Mouse (Mus musculus) megakaryocyte, embryonic 14.5 days (primary cell): ENCODE data around the gene Kif14. TPM values are rescaled to one million over a fixed set of nuclear protein-coding genes. Genes with fewer than 3 reads are reported as not detected.

Experiments used
- H3K27me3 ChIP-seq: replicated peaks from 2 replicates; pipeline ENCODE3; 2012; ENCODE audit warnings: inconsistent platforms
- H3K36me3 ChIP-seq: replicated peaks from 2 replicates; pipeline ENCODE3; 2012; ENCODE audit warnings: low read length, inconsistent platforms, mixed read lengths
- H3K4me1 ChIP-seq: 2 replicates; pipeline ENCODE4 v1.6.1; 2012; ENCODE audit warnings: inconsistent platforms
- H3K4me3 ChIP-seq: replicated peaks from 2 replicates; pipeline ENCODE3; 2012; ENCODE audit warnings: moderate library complexity, mild to moderate bottlenecking, inconsistent platforms
- H3K9me3 ChIP-seq: 2 replicates; pipeline ENCODE4 v1.6.1; 2012; ENCODE audit warnings: inconsistent platforms
- FLI1 ChIP-seq: IDR thresholded peaks from 2 replicates; pipeline ENCODE4 v1.6.1; 2012; ENCODE audit warnings: low read length, inconsistent platforms, mixed read lengths
- GATA1 ChIP-seq: IDR thresholded peaks from 3 replicates; pipeline ENCODE4 v1.6.1; 2012; ENCODE audit warnings: mixed read lengths, low read length, inconsistent platforms, borderline replicate concordance
- polyA plus RNA-seq: library from polyadenylated mRNA; stranded (reverse); fragments of >175 nt; gene quantifications from 2 replicates; pipeline ENCODE4 v1.2.3, GENCODE M21; 2012; ENCODE audit warnings: low replicate concordance; ENCODE audit not compliant: insufficient read depth

Gene Kif14
- polyA plus RNA-seq = 0.32 and 0.73 TPM in 2 replicates

GRCm38 (mm10) chr1:136466143-136466811, at the start of gene Kif14:
Gene Kif14 (plus strand): TSS chr1:136466343.
- Histone ChIP-seq H3K36me3 (peaks cover 28% of the 10 kb centered on the region), H3K9me3 (no peaks in the 10 kb centered on the region), H3K4me1 (peaks cover 41% of the 10 kb centered on the region), H3K4me3 (peak within 1 kb of the TSS; percentile 95), H3K27me3 (no peaks in the 10 kb centered on the region)
- no peak; the same call in 1 of the 2 replicates for TF ChIP-seq FLI1
- TF ChIP-seq GATA1 = no peak

- Histone ChIP-seq H3K27me3 (peaks cover 3% of the 10 kb centered on the region), H3K4me3 (no peak overlapping the region), H3K9me3 (no peaks in the 10 kb centered on the region), H3K36me3 (peaks cover 3% of the 10 kb centered on the region), H3K4me1 (peaks cover 5% of the 10 kb centered on the region)
- TF ChIP-seq GATA1 = no peak
- no peak for TF ChIP-seq FLI1
Observed at GRCm38 (mm10) chr1:136418393-136418792, 47.8 kb upstream of the Kif14 start.

GRCm38 (mm10) chr1:136427166-136427969, 38.8 kb upstream of the Kif14 start:
- Histone ChIP-seq H3K4me1 (peaks cover 23% of the 10 kb centered on the region), H3K27me3 (peaks cover 5% of the 10 kb centered on the region), H3K4me3 (no peak overlapping the region), H3K9me3 (no peaks in the 10 kb centered on the region), H3K36me3 (peaks cover 4% of the 10 kb centered on the region)
- no peak for TF ChIP-seq FLI1
- TF ChIP-seq GATA1 = no peak

GRCm38 (mm10) chr1:136428981-136429380, 37.2 kb upstream of the Kif14 start:
- peaks cover 6% of the 10 kb centered on the region for H3K36me3 ChIP-seq
- no peak for TF ChIP-seq GATA1
- no peak for TF ChIP-seq FLI1
- no peak overlapping the region for H3K4me3 ChIP-seq
- H3K4me1 ChIP-seq = peaks cover 18% of the 10 kb centered on the region
- H3K9me3 ChIP-seq = no peaks in the 10 kb centered on the region
- peaks cover 2% of the 10 kb centered on the region for H3K27me3 ChIP-seq

- Histone ChIP-seq H3K36me3 (peaks cover 5% of the 10 kb centered on the region), H3K4me1 (peaks cover 18% of the 10 kb centered on the region), H3K27me3 (peaks cover 2% of the 10 kb centered on the region), H3K9me3 (no peaks in the 10 kb centered on the region), H3K4me3 (no peak overlapping the region)
- TF ChIP-seq GATA1 = no peak
- no peak for TF ChIP-seq FLI1
Observed at GRCm38 (mm10) chr1:136430126-136430818, 35.9 kb upstream of the Kif14 start.

- H3K27me3 ChIP-seq = peaks cover 11% of the 10 kb centered on the region
- no peaks in the 10 kb centered on the region for H3K4me1 ChIP-seq
- H3K9me3 ChIP-seq = no peaks in the 10 kb centered on the region
- no peak overlapping the region for H3K4me3 ChIP-seq
- no peak for TF ChIP-seq GATA1
- no peak for TF ChIP-seq FLI1
- no peaks in the 10 kb centered on the region for H3K36me3 ChIP-seq
Observed at GRCm38 (mm10) chr1:136440741-136441140, 25.4 kb upstream of the Kif14 start.

- Histone ChIP-seq H3K9me3 (no peaks in the 10 kb centered on the region), H3K4me1 (no peaks in the 10 kb centered on the region), H3K4me3 (no peak overlapping the region), H3K27me3 (peaks cover 17% of the 10 kb centered on the region), H3K36me3 (no peaks in the 10 kb centered on the region)
- TF ChIP-seq FLI1 (no peak), GATA1 (no peak)
Observed at GRCm38 (mm10) chr1:136442809-136443208, 23.3 kb upstream of the Kif14 start.

- Histone ChIP-seq H3K36me3 (no peaks in the 10 kb centered on the region), H3K27me3 (peaks cover 22% of the 10 kb centered on the region), H3K4me1 (no peaks in the 10 kb centered on the region), H3K4me3 (no peak overlapping the region), H3K9me3 (no peaks in the 10 kb centered on the region)
- no peak for TF ChIP-seq GATA1
- no peak for TF ChIP-seq FLI1
Observed at GRCm38 (mm10) chr1:136444555-136445255, 21.4 kb upstream of the Kif14 start.

GRCm38 (mm10) chr1:136446933-136447332, 19.2 kb upstream of the Kif14 start:
- H3K27me3 ChIP-seq = peaks cover 24% of the 10 kb centered on the region
- H3K4me3 ChIP-seq = no peak overlapping the region
- TF ChIP-seq GATA1 (no peak), FLI1 (no peak)
- H3K9me3 ChIP-seq = no peaks in the 10 kb centered on the region
- no peaks in the 10 kb centered on the region for H3K4me1 ChIP-seq
- H3K36me3 ChIP-seq = no peaks in the 10 kb centered on the region
